Mouse (Mus musculus): ENCODE measurements around the gene Gm3952.
A peak's percentile ranks its signal among the peaks of the same experiment; 100 is the strongest.

Gene Gm3952

GRCm38 (mm10) chr8:128798594-128798993, at the start of gene Gm3952:
Gene Gm3952, minus strand, starts transcription at chr8:128798694.
- no peak for DNase-seq

- no peak for DNase-seq
Measured at GRCm38 (mm10) chr8:128843749-128844148, 45.3 kb upstream of the Gm3952 start.

- DNase-seq: no peak
Measured at GRCm38 (mm10) chr8:128812521-128812920, 14.0 kb upstream of the Gm3952 start.

- DNase-seq: no peak
Measured at GRCm38 (mm10) chr8:128735692-128736091, 62.8 kb downstream of the Gm3952 start.

GRCm38 (mm10) chr8:128734118-128734517, 64.4 kb downstream of the Gm3952 start:
- DNase-seq: no peak

GRCm38 (mm10) chr8:128732254-128732653, 66.2 kb downstream of the Gm3952 start:
- DNase-seq: peak in 1 of 2 experiments; percentile 3

GRCm38 (mm10) chr8:128727213-128727612, 71.3 kb downstream of the Gm3952 start:
- no peak for DNase-seq

GRCm38 (mm10) chr8:128724819-128725218, 73.7 kb downstream of the Gm3952 start:
- DNase-seq: peak; percentile 31 to 51

GRCm38 (mm10) chr8:128716184-128716583, 82.3 kb downstream of the Gm3952 start:
- no peak for DNase-seq

GRCm38 (mm10) chr8:128709261-128709660, 89.2 kb downstream of the Gm3952 start:
- peak; percentile 91 to 92 for DNase-seq

- DNase-seq: no peak
Measured at GRCm38 (mm10) chr8:128704836-128705235, 93.7 kb downstream of the Gm3952 start.

- DNase-seq: no peak
Measured at GRCm38 (mm10) chr8:128704376-128704775, 94.1 kb downstream of the Gm3952 start.

- DNase-seq: no peak
Measured at GRCm38 (mm10) chr8:128697945-128698344, 100.5 kb downstream of the Gm3952 start.

- no peak for DNase-seq
Measured at GRCm38 (mm10) chr8:128696701-128697397, 101.6 kb downstream of the Gm3952 start.
